In genomic region chr9:111204601-111205375, GRCm38 (mm10) we compare ENCODE assay signal across 10 mouse cellular contexts.
A peak's percentile ranks its signal among the peaks of the same experiment; 100 is the strongest.
DNase-seq lines count a peak whose midpoint lies in the region; ATAC-seq and TF ChIP-seq lines count a peak whose summit lies in the region.
"Had no signal": no experiment of that assay in that cellular context is flagged by ENCODE, and none has a peak within 500 bp of the region (broad histone marks: within the 10 kb centered on the region; RNA-seq: fewer than 3 reads in every experiment).

No protein-coding gene starts in this region.

- WGBS in heart, adult 2 months, result 24% methylated on average over 9 of the region's 9 CpGs
- WGBS in heart, embryonic 10.5 days, result 69% methylated on average over 9 of the region's 9 CpGs
- 75% methylated on average over 9 of the region's 9 CpGs for WGBS in neural tube, embryonic 15.5 days

- no peak overlapping the region for H3K9ac ChIP-seq in heart, adult 2 months (ENCODE audit: low read depth, low read length)
- H3K9ac ChIP-seq in neural tube, embryonic 15.5 days (replicated peaks), result no peak overlapping the region

- no peaks in the 10 kb centered on the region for H3K79me2 ChIP-seq in heart, adult 2 months (replicated peaks; ENCODE audit: control insufficient read depth, insufficient read depth, low read length)

- H3K36me3 ChIP-seq in heart, adult 2 months (ENCODE audit: control insufficient read depth, insufficient read depth, low read length), result peaks cover 10% of the 10 kb centered on the region
- peaks cover 29% of the 10 kb centered on the region for H3K36me3 ChIP-seq in heart, embryonic 10.5 days
- H3K36me3 ChIP-seq in neural tube, embryonic 15.5 days, result peaks cover 32% of the 10 kb centered on the region

- ATAC-seq in neural tube, embryonic 15.5 days (ENCODE audit: low FRiP score), result no peak

- intact Hi-C loops in heart, adult 2 months (cut with DNase I), result loop anchor here (5.0 kb wide), 2 partner anchors 82 to 112 kb away; no protein-coding TSS in a partner anchor

- TF ChIP-seq CTCF in heart, adult 2 months (IDR thresholded peaks at IDR 0.05), result no peak
- no peak for TF ChIP-seq CTCF in embryonic fibroblast, embryonic 13.5 days (IDR thresholded peaks at IDR 0.05; ENCODE audit: borderline replicate concordance, insufficient read depth, low read length)

- TF ChIP-seq POLR2A in heart, adult 2 months (IDR thresholded peaks at IDR 0.05; ENCODE audit: insufficient read depth, low read depth, low read length), result no peak
- TF ChIP-seq POLR2A in embryonic fibroblast, embryonic 13.5 days (IDR thresholded peaks at IDR 0.05; ENCODE audit: low read depth, low read length), result no peak

- H3K27me3 ChIP-seq in heart, adult 2 months (ENCODE audit: control insufficient read depth, insufficient read depth, low read length), result no peaks in the 10 kb centered on the region
- H3K27me3 ChIP-seq in heart, embryonic 10.5 days (ENCODE audit: insufficient read depth, poor library complexity, severe bottlenecking), result no peaks in the 10 kb centered on the region
- no peaks in the 10 kb centered on the region for H3K27me3 ChIP-seq in neural tube, embryonic 15.5 days (replicated peaks)

- H3K4me3 ChIP-seq in heart, adult 2 months, result no peak overlapping the region
- H3K4me3 ChIP-seq in heart, embryonic 10.5 days, result no peak overlapping the region
- H3K4me3 ChIP-seq in embryonic fibroblast, embryonic 13.5 days (ENCODE audit: insufficient read depth, low read length), result no peak overlapping the region
- H3K4me3 ChIP-seq in neural tube, embryonic 15.5 days (replicated peaks), result no peak overlapping the region

- H3K4me1 ChIP-seq in heart, adult 2 months (ENCODE audit: control insufficient read depth, insufficient read depth, low read length), result peaks cover 4% of the 10 kb centered on the region
- H3K4me1 ChIP-seq in heart, embryonic 10.5 days, result peaks cover 16% of the 10 kb centered on the region
- peaks cover 8% of the 10 kb centered on the region for H3K4me1 ChIP-seq in embryonic fibroblast, embryonic 13.5 days (ENCODE audit: control insufficient read depth, insufficient read depth, low read length)
- H3K4me1 ChIP-seq in neural tube, embryonic 15.5 days, result no peaks in the 10 kb centered on the region

- no peak for TF ChIP-seq EP300 in heart, adult 2 months (IDR thresholded peaks at IDR 0.05; ENCODE audit: insufficient read depth, low read depth, low read length)

- peak in 1 of 2 experiments; percentile 30 for DNase-seq in heart, adult 2 months
- no peak for DNase-seq in heart, embryonic 10.5 days (ENCODE audit: low spot score)
- DNase-seq in 3T3-L1 (ENCODE audit: low read depth, low spot score), result peak; percentile 13
- DNase-seq in layer of hippocampus, postnatal 36 days, result peak; percentile 50 to 54
- no peak for DNase-seq in thymus, postnatal 4 days
- no peak for DNase-seq in spleen, adult 18-20 months
- DNase-seq: cerebellum, postnatal 25 days; thymus, adult 2 months had no signal

- no peak overlapping the region for H3K4me2 ChIP-seq in neural tube, embryonic 15.5 days

- no peaks in the 10 kb centered on the region for H3K9me3 ChIP-seq in heart, embryonic 10.5 days
- no peaks in the 10 kb centered on the region for H3K9me3 ChIP-seq in neural tube, embryonic 15.5 days (replicated peaks)

- peak overlapping the region; percentile 58 for H3K27ac ChIP-seq in heart, adult 2 months
- H3K27ac ChIP-seq in heart, embryonic 10.5 days, result no peak overlapping the region; the same call in 1 of the 2 replicates
- peak overlapping the region; percentile 42 for H3K27ac ChIP-seq in embryonic fibroblast, embryonic 13.5 days (ENCODE audit: insufficient read depth, low read length)
- H3K27ac ChIP-seq in neural tube, embryonic 15.5 days (replicated peaks), result no peak overlapping the region; the same call in 1 of the 2 replicates

Comparison
In these comparisons a context has a peak if more than half of its experiments do, and no peak if none do; other contexts are left out.
1. H3K27ac ChIP-seq: peak in heart, adult 2 months (single experiment) and embryonic fibroblast, embryonic 13.5 days (single experiment); none in heart, embryonic 10.5 days (single experiment) and neural tube, embryonic 15.5 days (single experiment).
2. DNase-seq: peak in 3T3-L1 (single experiment) and layer of hippocampus, postnatal 36 days (2 of 2); none in heart, embryonic 10.5 days (single experiment), thymus, postnatal 4 days (single experiment) and spleen, adult 18-20 months (0 of 2).